Mouse (Mus musculus) adrenal gland, postnatal 10 days (tissue): ENCODE measurements around the gene Abcb11. TPM values are rescaled to one million over a fixed set of nuclear protein-coding genes. Genes with fewer than 3 reads are reported as not detected.

Experiments used
- DNase-seq: peaks from one replicate; pipeline ENCODE4 v3.0.0; 2021; ENCODE audit warnings: mixed read lengths
- total RNA-seq, 2 experiments: library from RNA; stranded (reverse); gene quantifications; 2 replicates each; pipeline ENCODE4 v1.2.3; 2021

Abcb11 gene
- total RNA-seq, 2 experiments from 2014 or later = 11.2 to 27.0 TPM

GRCm38 (mm10) chr2:69188732-69189131, 153.7 kb downstream of the Abcb11 start:
- no peak for DNase-seq

Other genes with a start within 250 kb of the Abcb11 start
- gene Nostrin, start 206.8 kb downstream of the Abcb11 start, total RNA-seq = 10 to 100 TPM in 1 of 2 experiments, 1 to 10 TPM in 1; 9.3 to 10.7 TPM
- 10 to 100 TPM; 16.6 to 17.9 TPM for gene Spc25, start 136.4 kb downstream of the Abcb11 start, total RNA-seq
- not detected for gene G6pc2, start 131.5 kb downstream of the Abcb11 start, total RNA-seq
- 1 to 10 TPM; 6.9 to 7.3 TPM for gene Dhrs9, start 37.8 kb upstream of the Abcb11 start, total RNA-seq
- gene Lrp2, start 243.4 kb upstream of the Abcb11 start, total RNA-seq = 1 to 10 TPM in 1 of 2 experiments, under 1 TPM in 1; 0.75 to 1.1 TPM